Mouse (Mus musculus) embryo, embryonic 10 days (tissue): ENCODE results near the gene Tmem14c.
A peak's percentile ranks its signal among the peaks of the same experiment; 100 is the strongest.
"Not testable (repeated sequence)": the region's sequence is repeated elsewhere in the genome, so short reads cannot be mapped to it uniquely, and the experiment has no call there.

Experiments
- DNase-seq: peaks from one replicate; pipeline ENCODE4 v3.0.0-alpha.2; 2015; ENCODE audit warnings: low spot score

Gene Tmem14c

DNA sequence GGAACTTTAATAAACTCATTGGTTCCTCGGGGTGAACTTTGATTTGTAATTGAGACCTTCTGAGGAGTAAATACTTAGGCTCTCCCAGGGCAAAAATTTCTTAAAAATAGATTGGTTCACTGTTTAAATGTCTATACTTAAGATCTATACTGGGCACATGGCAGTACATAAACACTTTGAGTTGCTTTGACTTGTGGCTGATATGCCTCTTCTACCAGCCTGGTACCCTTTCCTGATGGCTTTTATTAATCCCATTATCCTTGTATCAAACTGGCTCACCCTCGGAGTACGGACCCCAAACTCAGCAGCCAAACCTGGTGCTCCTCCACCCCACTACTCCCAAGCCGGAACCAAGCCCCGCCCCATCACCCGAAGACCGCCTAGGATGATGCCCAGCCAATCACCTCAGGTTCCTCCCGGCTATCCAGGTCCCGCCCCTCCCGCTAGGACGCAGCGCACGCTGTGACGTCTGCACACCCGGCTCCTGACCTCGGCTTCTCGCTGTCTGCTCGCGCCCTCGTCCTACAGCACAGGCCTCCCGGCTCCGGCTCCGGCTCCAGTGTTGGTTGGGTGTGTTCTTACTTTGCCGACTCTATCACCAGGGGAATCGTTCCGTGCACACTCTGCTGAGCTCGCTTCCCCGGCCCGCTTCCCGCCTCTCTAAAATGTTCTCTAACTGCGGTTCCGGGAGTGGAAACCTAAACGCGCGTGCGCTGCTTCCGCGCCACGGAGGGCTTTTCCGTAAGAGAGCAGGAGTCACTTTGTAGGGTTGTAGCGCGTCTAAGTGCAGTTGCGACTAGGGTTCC lies at the start of gene Tmem14c:
TSS of gene Tmem14c (plus strand) at position 464 of the 806 bp plus-strand sequence.
- DNase-seq = peak; percentile 97

DNA sequence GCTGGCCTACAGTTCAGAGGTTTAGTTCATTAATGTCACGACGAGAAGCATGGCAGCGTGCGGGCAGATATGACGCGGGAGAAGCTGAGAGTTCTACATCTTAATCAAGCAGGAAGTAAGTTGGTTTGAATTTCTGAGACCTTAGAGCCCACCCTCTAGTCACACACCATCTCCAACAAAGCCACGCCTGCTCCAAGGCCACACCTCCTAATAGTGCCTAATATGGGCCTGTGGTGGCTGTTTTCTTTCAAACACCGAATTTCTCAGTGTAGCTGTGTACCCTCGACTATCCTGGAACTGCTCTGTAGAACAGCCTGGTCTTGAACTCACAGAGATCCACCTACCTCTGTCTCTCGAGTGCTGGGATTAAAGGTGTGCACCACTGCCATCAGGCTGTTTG lies 48.5 kb upstream of the Tmem14c start:
- DNase-seq = no peak

- DNase-seq = no peak
Measured at GRCm38 (mm10) chr13:40968564-40968963, 47.5 kb upstream of the Tmem14c start.

GRCm38 (mm10) chr13:40969761-40970390 lies 46.2 kb upstream of the Tmem14c start:
- no peak for DNase-seq

GRCm38 (mm10) chr13:40971261-40971660 lies 44.8 kb upstream of the Tmem14c start:
- DNase-seq = no peak

DNA sequence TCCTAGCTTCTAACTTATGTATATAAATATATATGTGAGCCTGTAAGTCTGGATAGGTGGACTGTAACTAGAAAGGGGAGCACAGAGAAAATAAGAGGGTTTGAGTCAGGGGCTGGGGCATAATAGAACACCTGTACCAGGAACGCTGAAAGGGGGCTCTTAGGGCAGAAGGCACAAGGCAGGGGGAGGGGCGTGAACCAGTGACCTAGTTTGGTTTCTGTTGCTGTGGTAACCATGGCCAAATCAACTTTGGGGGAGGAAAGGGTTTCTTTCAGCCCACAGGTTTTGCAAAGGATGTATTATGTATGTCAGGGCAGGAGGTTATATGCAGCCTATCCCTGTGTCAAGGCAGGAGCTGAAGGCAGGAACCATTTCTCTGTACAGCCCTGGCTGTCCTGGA lies 44.3 kb upstream of the Tmem14c start:
- DNase-seq = no peak

DNA sequence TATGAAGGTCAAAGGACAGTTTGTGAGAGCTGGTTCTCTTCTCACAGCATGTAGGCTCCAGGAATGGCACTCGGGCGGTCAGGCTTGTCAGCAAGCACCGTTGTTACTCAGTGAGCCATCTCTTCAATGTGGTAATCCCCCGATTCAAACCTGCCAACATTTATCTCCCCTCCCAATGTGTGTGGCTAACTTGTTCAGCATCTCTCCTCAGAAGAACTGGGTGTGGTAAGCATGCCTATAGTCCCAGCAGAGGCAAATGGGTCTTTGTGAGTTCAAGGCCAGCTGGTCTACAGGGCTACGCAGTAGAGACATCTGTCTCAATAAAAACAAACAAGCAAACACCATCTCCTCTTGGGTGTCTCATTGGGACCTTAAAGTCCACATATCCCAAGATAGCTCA lies 43.1 kb upstream of the Tmem14c start:
- no peak for DNase-seq

DNA sequence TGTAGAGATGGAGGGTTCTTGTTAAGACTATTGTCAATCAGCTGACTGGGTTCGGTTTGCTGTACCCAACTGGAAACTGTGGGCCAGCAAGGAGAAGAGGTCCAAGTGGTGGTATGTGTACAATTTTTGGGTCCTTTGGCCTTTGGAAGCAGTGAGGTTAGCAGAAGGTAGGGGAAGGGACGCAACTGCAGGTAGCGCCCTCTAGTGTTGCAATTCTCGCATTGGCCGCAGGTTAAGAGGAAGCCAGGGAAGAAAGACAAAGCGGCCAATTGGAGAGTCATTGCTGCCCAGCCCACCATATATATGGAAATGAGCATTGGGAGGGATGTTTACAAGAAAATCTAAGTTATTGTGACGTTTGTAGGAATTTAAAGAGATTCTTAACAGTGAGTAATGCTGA lies 38.5 kb upstream of the Tmem14c start:
- DNase-seq = peak; percentile 83

- DNase-seq = no peak
Measured at GRCm38 (mm10) chr13:40978652-40979051, 37.4 kb upstream of the Tmem14c start.

GRCm38 (mm10) chr13:40979321-40979720 lies 36.8 kb upstream of the Tmem14c start:
- no peak for DNase-seq

DNA sequence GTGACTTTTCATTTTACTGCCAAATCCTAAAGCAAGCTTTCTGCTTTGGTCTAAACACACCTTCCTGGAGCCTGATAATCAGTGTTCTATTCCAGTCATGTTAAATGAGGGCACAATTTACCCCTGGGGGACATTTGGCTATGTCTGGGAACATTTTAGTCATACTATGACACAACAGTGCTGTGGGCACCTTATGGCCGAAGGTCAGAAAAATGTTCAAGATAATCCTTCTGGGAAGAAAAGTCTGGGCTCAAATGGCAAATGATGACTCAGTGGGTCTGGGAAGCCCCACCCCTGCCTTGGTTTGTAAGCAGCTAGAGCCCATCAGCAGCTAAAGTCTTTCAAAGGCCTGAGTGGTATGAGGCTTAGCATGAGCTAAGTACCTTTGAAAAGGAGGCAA lies 33.3 kb upstream of the Tmem14c start:
- no peak for DNase-seq

GRCm38 (mm10) chr13:40986081-40986480 lies 30.0 kb upstream of the Tmem14c start:
- no peak for DNase-seq

GRCm38 (mm10) chr13:40987608-40988303 lies 28.3 kb upstream of the Tmem14c start:
- DNase-seq = not testable (repeated sequence)

- no peak for DNase-seq
Measured at GRCm38 (mm10) chr13:40988418-40988817, 27.7 kb upstream of the Tmem14c start.

DNA sequence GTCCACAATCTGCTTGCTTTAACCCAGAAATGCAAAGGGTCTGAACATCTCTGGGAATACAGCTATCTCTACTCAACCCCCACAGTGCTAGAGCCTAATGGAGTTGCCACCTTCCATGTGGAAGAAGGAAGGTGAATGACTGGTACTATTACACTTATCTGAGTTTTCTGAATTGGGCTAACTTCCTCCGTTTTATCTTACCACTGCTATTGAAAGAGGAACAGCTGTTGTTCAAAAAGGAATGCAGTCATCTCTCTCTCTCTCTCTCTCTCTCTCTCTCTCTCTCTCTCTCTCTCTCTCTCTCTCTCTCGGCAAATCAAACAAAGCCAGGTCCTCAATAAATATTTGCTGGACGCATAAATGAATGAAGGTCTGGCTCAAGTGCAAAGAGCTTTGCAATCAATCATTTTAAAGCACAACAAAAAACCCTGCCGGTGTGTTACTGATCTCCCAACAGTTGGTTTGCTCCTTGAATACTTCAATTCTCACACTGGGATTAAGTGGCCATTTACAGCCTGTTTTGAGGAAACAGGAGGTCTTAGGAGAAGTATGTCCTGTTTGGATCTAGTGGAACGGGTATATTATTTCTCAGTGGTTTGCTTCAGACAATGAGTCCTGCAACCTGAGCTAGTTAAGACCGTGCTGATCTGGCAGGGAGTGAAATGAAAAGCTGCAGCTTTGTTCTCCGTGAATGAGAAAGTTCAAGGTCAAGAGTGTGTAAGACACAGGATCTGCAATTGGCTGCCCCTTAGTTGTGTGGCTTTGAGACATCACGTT lies 21.4 kb upstream of the Tmem14c start:
- peak; percentile 38 for DNase-seq

- DNase-seq = not testable (repeated sequence)
Measured at GRCm38 (mm10) chr13:40998537-40998936, 17.6 kb upstream of the Tmem14c start.

- peak; percentile 27 for DNase-seq
Measured at GRCm38 (mm10) chr13:41000140-41000925, 15.8 kb upstream of the Tmem14c start.

DNA sequence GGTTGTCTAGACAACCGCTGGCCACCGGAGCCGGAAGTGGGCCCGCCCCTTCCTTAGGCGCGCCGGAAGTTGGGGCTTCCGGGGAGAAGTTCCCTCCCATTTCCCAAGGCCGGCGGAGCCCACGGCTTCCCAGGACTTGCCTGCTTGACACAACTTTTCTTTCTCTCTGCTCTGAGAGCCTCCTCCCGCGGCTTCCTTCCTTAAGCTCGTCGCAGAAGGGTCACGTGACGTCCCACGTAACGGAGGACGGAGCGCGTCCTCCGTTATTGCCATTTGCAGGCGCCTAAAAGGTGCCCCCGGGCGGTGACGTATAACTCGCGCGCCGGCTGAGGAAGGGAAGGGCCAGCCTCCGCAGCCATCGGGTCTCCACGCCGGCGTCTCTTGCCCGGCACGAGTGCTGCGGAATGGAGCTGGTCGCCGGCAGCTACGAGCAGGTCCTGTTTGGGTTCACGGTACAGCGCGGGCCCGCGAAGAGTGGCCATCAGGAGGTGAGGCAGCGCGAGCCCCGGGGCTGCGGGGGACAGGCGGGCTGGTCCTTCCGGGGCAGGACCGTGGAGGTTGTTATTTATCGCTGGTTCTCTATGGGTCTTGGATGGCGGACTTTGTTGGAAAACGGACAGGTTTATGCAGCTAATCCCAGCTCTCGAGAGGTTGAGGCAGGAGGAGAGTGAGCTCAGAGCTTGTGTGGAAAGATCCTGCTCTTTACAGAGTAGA lies 15.0 kb upstream of the Tmem14c start, which contains the start of gene Pak1ip1:
TSS of gene Pak1ip1 (plus strand) at position 98 of the 714 bp plus-strand sequence.
- peak; percentile 92 for DNase-seq

DNA sequence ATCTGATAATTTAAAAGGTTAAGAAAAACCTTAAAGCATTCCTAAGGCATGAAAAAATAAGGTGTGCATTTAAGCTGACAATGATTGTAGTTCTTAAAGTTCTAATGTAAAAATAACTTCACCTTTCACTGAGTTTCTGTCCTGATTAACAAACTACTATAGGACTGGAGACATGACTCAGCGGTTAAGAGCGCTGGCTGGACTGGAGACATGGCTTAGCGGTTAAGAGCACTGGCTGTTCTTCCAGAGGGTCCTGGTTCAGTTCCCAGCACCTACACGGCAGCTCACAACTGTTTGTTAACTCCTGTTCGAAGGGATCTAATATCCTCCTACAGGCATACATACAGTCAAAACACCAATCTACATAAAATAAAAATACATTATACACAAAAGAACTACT lies 14.1 kb upstream of the Tmem14c start:
- DNase-seq = no peak

GRCm38 (mm10) chr13:41006244-41006643 lies 9.8 kb upstream of the Tmem14c start:
- DNase-seq = no peak

DNA sequence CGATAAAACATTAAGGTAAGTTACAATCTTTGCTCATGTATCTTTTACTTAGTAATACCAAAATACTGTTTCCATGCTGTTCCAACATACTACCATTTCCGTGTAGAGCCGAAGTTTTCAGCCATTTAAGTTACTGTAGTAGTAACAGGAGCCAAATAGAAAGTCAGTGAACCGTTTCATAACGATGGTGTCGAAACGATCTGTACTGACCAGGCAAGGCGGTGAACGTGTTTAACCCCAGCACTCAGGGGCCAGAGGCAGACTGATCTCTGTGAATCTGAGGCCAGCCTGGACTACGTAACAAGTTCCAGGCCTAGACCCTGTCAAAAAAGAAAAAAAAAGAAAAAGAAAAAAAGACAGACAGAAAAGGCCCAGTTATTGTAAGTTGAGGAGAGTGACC lies 7.8 kb upstream of the Tmem14c start:
- no peak for DNase-seq
